Mouse (Mus musculus) heart, embryonic 10.5 days (tissue): Measurements from ENCODE around the gene Tmub2. TPM values are rescaled to one million over a fixed set of nuclear protein-coding genes. Genes with fewer than 3 reads are reported as not detected.

Experiments
- DNase-seq: peaks from one replicate; pipeline ENCODE4 v3.0.0-alpha.2; 2017; ENCODE audit warnings: low spot score
- H3K27ac ChIP-seq: fragments of 300-500 bp; sonication (generic); 2 replicates; pipeline ENCODE4 v1.5.1; 2016; ENCODE audit warnings: mild to moderate bottlenecking
- H3K27me3 ChIP-seq: fragments of 300-500 bp; sonication (generic); 2 replicates; pipeline ENCODE4 v1.6.1; 2016; ENCODE audit warnings: mild to moderate bottlenecking; ENCODE audit not compliant: poor library complexity, insufficient read depth, severe bottlenecking
- H3K36me3 ChIP-seq: fragments of 300-500 bp; sonication (generic); 2 replicates; pipeline ENCODE4 v1.6.1; 2016; ENCODE audit warnings: mild to moderate bottlenecking, moderate library complexity
- H3K4me1 ChIP-seq: fragments of 300-500 bp; sonication (generic); 2 replicates; pipeline ENCODE4 v1.6.1; 2016; ENCODE audit warnings: mild to moderate bottlenecking
- H3K4me3 ChIP-seq: fragments of 300-500 bp; sonication (generic); 2 replicates; pipeline ENCODE4 v1.5.1; 2016; ENCODE audit warnings: mild to moderate bottlenecking, moderate library complexity
- H3K9me3 ChIP-seq: fragments of 300-500 bp; sonication (generic); 2 replicates; pipeline ENCODE4 v1.6.1; 2016; ENCODE audit warnings: mild to moderate bottlenecking, moderate library complexity
- WGBS: fragments of 180-500 bp; shearing (Covaris S2); methylation state at CpG from one replicate; pipeline ENCODE4 v1.1.7; 2016; 5-methylcytosine and 5-hydroxymethylcytosine counted together
- polyA plus RNA-seq: library from polyadenylated mRNA; unstranded; fragments of >200 nt; fragmentation: Nextera tagmentation; extraction: Ambion mirVana; gene quantifications from 2 replicates; pipeline ENCODE4 v1.2.1, GENCODE M21; 2016

Tmub2 gene
- polyA plus RNA-seq, 1 experiment from 2014 or later = 41.8 TPM

DNA sequence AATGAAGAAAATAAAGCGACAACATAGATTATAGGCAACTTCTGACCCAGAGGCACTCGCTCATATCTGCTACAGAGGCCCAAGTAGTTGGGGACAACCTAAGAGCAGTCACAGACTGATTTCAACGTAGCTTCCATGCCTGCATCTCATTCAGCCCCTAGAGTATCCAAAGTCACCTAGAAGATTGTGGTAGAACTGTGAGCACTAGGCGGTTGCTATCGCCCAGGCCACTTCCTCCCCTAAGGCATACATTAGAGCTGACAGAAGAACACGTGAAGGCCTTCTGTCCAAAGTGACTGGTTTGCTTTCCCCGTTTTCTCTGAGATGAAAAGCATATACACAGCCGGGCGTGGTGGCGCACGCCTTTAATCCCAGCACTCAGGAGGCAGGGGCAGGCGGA lies 29.6 kb downstream of the Tmub2 start:
- Histone ChIP-seq H3K27ac (no peak overlapping the region), H3K27me3 (no peaks in the 10 kb centered on the region; the same call in 1 of the 2 replicates), H3K9me3 (no peaks in the 10 kb centered on the region), H3K4me3 (no peak overlapping the region), H3K4me1 (peaks cover 43% of the 10 kb centered on the region), H3K36me3 (peaks cover 56% of the 10 kb centered on the region)
- 89% methylated on average over 12 of the region's 12 CpGs for WGBS
- DNase-seq = no peak

DNA sequence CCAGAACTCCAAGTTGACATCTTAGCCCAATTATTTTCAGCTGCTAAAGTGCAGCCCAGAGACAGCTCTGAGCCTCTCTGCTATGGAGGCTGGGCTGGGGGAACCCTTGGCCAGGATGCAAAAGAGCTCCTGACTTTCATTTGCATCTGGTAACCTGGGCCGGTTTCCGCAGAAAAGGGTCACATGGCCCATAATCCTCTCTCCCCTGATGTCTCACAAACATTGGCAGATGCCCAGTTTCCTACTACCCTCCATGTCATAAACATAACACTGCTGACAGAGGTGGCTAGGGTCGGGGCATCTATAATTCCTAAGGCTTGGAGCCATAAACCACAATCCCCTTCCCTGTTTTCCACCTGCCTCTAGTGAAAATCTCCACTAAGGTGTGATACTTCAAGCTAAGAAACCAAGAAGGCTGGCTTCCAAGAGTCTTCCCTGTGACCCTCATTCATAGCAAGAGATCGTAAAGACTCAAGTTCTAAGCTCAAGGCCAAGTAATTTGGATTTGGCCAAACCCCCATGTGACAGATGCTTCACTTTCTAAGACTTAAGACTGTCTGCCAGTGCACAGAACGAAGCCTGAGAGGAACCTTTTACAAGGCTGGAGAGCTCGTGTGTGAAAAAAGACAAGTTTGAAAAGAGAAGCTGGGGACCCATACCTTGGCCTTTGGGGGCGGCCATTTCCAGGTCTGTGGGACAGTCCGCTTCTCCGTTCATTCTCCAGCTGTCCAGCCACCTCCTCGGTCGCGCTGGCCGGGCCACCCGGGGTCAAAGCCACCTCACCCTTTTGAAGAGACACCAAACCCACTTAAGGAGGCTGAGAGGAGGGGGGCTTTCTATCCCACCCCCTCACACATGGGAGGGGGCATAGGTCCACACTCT lies 31.2 kb downstream of the Tmub2 start:
- peak overlapping the region; percentile 99 for H3K4me3 ChIP-seq
- peaks cover 40% of the 10 kb centered on the region for H3K36me3 ChIP-seq
- H3K4me1 ChIP-seq = peaks cover 35% of the 10 kb centered on the region
- no peak for DNase-seq
- no peaks in the 10 kb centered on the region; the same call in 1 of the 2 replicates for H3K27me3 ChIP-seq
- H3K9me3 ChIP-seq = no peaks in the 10 kb centered on the region
- peak overlapping the region; percentile 100 for H3K27ac ChIP-seq
- WGBS = 22% methylated on average over 14 of the region's 14 CpGs

DNA sequence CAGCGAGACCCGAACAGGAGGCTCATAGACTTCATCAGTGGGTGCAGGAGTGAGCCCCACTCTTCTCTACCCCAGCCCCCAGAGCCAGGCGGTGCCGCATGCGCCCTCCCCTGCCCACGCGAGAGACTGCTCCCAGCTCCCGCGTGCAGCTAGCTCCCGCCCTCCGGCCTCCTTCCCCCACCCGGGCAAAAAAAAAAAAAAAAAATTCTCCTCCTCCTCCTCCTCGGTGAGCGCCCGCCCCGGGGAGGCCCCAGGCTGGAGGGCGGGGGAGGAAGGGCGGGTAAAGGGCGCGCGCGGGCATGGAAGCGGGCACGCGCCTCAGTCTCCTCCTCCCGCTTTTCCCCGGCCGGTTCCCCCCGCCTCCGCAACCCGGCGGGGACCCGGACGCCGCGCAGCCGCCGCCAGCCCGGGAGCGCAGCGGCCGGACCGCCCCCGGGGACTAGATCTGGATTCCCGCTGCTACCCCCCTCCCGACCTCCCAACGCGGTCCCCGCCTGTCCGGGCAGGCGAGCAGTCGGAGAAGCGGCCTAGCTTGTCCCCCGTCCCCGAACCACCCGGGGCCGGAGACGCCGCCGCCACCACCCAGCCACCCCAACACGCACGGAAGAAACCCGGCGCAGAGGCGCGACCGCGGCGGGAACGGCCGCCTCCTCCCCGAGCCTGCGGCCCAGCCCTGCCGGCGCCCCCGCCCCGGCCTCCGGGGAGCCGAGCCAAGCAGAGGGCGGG lies 32.0 kb downstream of the Tmub2 start:
- peak overlapping the region; percentile 99 for H3K4me3 ChIP-seq
- DNase-seq = peak; percentile 96
- no peaks in the 10 kb centered on the region; the same call in 1 of the 2 replicates for H3K27me3 ChIP-seq
- H3K36me3 ChIP-seq = peaks cover 32% of the 10 kb centered on the region
- WGBS = under 1% methylated on average over 77 of the region's 80 CpGs
- H3K9me3 ChIP-seq = no peaks in the 10 kb centered on the region
- H3K27ac ChIP-seq = peak overlapping the region; percentile 100
- H3K4me1 ChIP-seq = peaks cover 28% of the 10 kb centered on the region

DNA sequence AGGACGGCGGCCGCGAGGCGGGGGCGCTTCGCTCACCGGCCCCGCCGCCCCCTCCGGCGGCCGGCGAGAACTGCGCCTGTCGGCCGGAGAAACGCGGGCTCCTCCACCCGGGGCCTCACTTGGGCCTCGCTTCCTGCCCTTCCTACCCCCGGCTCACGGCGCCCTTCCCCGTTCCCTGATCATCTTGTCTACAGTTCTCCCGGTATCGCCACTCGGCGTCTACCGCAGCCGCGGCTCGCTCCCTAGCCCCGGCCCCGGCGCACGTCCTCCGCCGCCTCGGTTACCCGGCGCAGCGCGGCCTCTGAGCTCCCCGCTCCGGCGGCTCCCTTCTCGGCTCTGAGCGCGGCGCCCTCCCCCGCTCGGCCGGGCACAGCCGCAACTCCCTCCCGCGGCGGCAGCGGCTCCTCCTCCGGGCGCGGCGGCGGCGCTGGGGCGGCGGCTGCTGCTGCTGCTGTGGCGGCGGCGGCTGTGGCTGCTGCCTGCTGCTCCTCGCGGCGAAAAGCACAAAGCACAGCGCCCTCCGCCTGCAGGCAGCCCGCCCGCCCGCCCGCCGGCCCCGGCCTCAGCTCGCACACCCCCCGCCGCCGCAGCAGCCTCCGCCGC lies 32.7 kb downstream of the Tmub2 start:
- under 1% methylated on average over 80 of the region's 87 CpGs for WGBS
- Histone ChIP-seq H3K27ac (peak overlapping the region; percentile 100), H3K4me3 (peak overlapping the region; percentile 99), H3K9me3 (no peaks in the 10 kb centered on the region), H3K27me3 (no peaks in the 10 kb centered on the region; the same call in 1 of the 2 replicates), H3K4me1 (peaks cover 28% of the 10 kb centered on the region), H3K36me3 (peaks cover 26% of the 10 kb centered on the region)
- DNase-seq = peak; percentile 79

DNA sequence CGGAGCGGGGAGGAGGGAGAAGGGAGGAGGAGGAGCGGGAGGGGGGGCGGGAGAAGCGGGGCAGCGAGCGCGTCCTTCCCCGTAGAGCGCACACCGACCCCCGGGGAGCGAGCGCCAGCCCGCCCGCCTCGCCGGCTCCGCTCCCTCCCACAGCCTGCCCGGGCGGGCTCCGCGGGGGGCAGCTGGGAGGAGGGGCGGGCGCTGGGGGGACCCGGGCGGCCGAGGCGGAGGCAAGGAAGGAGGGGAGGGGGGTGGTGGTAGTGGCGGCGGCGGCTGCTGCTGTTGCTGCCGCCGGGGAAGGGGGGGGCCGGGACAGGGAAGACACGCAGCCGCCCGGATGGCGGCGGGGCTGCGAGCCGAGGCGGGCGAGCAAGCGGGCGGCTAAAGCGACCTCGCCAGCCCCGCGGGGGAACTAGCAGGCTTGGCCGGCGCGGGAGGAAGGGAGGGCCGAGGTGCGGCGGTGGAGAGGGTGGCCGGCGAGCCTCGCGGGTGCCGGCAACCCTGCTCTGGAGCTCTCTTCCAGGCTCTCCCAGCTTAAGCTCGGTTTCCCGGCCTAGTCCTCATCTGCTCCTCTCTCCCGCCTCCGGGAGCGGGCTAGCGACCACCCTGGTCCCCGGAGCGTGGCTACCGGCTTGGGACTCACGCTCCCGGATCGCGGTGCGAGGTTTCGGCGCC lies 33.3 kb downstream of the Tmub2 start:
- Histone ChIP-seq H3K36me3 (peaks cover 19% of the 10 kb centered on the region), H3K27me3 (no peaks in the 10 kb centered on the region; the same call in 1 of the 2 replicates), H3K9me3 (no peaks in the 10 kb centered on the region), H3K4me3 (peak overlapping the region; percentile 99), H3K4me1 (peaks cover 28% of the 10 kb centered on the region), H3K27ac (peak overlapping the region; percentile 100)
- under 1% methylated on average over 50 of the region's 77 CpGs for WGBS
- peak; percentile 89 for DNase-seq

DNA sequence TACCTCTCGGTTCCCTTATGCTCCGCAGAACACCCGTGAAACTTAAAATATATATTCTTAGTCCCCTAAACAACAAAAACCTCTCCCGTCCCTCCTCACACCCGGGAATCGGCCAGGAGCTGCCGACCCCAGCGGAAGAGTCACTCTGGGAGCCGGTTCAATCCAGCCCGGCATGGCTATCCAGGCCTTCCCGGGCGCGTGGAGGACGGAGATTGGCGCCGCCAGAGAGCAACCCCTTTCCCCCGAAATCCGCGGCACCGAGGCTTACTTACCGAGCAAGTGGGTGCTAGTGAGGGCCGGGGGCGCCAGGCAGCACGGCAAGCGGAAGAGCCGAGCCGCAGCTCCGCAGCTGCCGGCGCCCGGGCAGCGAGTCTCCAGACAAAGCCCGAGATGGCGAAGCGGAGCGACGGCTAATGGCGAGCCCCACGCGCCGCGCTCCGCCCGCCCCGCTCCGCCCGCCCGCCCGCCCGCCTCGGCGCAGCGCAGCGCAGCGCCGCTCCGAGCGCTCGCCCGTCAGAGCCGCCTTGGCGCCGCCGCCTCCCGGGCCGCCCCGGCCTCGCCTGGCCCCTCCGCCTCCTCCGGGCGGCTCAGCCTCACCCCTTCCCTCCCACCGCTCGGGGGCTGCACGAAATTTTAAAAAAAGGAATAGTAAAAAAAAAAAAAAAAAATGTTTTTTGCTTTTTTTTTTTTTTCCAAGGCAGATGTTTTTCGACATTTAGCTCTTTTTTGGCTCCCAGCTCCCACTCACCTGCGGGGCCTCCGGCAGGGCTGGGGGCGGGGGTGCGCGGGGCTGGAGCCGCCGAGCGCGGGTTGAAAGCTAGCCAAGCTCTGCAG lies 34.1 kb downstream of the Tmub2 start:
- Histone ChIP-seq H3K27ac (peak overlapping the region; percentile 100), H3K27me3 (no peaks in the 10 kb centered on the region; the same call in 1 of the 2 replicates), H3K4me1 (peaks cover 25% of the 10 kb centered on the region), H3K4me3 (peak overlapping the region; percentile 99), H3K36me3 (peaks cover 12% of the 10 kb centered on the region), H3K9me3 (no peaks in the 10 kb centered on the region)
- DNase-seq = peak; percentile 86
- under 1% methylated on average over 81 of the region's 84 CpGs for WGBS

DNA sequence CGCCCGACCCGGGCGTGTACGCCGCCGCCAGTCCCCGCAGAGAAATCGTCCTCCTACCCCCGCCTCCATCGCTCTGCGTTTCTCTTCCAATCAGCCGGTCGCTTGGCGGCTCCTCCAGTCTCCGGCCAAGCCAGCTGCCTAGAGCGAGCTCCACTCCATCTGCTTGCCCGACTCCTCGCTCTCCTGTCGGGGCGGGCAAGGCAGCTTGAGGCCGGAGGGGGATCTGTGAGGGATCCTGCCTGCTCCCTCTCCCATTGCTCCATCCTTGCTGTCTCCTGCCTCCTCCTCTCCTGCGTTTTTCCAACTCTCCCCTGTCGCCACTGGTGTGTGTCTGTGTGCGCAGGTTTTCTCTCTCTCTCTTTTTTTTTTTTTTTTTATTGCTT lies 34.7 kb downstream of the Tmub2 start, which contains the start of gene Ubtf:
TSS of gene Ubtf (minus strand) at position 333 of the 383 bp plus-strand sequence.
- DNase-seq = peak; percentile 90
- Histone ChIP-seq H3K27ac (peak within 1 kb of the TSS; percentile 100), H3K4me3 (peak within 1 kb of the TSS; percentile 99), H3K4me1 (peaks cover 25% of the 10 kb centered on the region), H3K27me3 (no peaks in the 10 kb centered on the region; the same call in 1 of the 2 replicates), H3K9me3 (no peaks in the 10 kb centered on the region), H3K36me3 (peaks cover 6% of the 10 kb centered on the region)
- 0% methylated on average over 25 of the region's 25 CpGs for WGBS

DNA sequence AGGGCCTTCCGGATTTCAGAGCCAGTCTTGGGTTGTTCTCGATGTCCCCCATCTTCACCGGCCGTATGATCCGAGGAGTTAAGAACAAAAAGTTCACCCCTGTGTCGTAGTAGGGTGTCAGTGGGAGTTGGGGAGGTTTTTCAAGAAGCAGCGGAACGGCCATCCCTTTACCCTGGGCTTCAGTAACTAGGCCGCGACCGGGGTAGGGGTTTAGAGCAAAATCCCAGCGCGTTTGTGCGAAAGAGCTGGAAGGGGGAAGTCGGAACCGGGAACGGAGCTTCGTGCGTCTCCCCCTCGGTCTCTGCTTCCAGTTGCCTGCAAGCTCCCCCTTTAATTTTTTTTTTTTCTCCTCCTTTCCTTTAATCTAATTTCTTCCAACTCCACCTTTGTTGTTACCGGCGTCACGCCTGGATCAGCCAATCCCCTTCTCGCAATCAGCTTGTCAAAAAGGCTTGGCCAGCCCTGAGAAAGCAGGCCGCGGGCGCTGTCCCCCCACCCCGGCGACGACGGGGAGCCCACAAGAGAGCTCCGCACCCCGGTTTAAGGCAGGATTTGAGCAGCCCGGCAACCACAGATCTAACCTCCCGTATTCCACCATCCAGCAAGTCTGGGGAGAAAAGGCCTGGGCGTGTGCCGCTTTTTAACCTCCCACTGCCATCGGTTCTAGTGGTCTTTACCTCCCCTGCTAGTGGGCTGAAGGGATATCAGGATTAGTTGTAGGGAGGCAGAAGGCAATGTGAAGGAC lies 35.4 kb downstream of the Tmub2 start:
- under 1% methylated on average over 38 of the region's 38 CpGs for WGBS
- Histone ChIP-seq H3K4me3 (peak overlapping the region; percentile 99), H3K27ac (peak overlapping the region; percentile 100), H3K9me3 (no peaks in the 10 kb centered on the region), H3K36me3 (no peaks in the 10 kb centered on the region), H3K4me1 (peaks cover 25% of the 10 kb centered on the region), H3K27me3 (no peaks in the 10 kb centered on the region; the same call in 1 of the 2 replicates)
- peak; percentile 93 for DNase-seq

DNA sequence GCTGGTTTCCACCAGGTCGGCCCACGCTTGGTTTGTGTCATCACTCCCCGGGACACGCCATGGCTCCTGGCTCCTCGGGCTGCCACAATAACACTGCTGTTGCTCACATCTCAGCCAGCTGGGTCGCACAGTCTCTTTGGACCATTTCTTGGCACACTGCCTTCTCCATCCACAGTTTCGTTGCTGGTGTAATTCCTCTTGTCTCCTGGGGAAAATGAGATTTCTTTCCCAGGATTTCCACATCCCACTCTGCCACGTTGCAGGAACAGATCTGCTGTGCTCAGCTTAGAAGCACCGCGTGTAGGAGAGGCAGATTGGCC lies 35.9 kb downstream of the Tmub2 start:
- H3K9me3 ChIP-seq = no peaks in the 10 kb centered on the region
- WGBS = 19% methylated on average over 10 of the region's 10 CpGs
- peak; percentile 85 for DNase-seq
- H3K4me1 ChIP-seq = peaks cover 20% of the 10 kb centered on the region
- H3K27me3 ChIP-seq = no peaks in the 10 kb centered on the region; the same call in 1 of the 2 replicates
- H3K36me3 ChIP-seq = no peaks in the 10 kb centered on the region
- peak overlapping the region; percentile 99 for H3K4me3 ChIP-seq
- peak overlapping the region; percentile 100 for H3K27ac ChIP-seq

DNA sequence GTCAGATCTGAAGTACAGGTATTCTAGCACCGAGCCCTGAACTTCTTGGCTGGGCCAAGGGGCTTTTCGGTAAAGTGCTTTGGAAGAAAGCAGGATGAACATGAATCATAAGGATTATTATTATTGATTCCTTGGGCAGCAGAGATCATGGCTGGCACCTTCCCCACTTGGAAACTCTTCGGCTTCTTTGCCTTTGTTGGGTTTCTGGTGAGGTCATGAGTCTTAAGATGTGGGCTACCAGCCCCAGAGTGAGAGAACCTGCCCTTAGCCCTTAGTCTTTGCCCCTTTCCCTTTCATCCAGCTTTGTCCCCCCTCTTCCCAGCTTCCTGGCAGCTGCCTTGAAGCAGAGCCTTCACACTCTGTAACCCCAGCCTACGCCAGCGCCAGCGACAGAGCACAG lies 37.2 kb downstream of the Tmub2 start:
- H3K9me3 ChIP-seq = no peaks in the 10 kb centered on the region
- no peaks in the 10 kb centered on the region; the same call in 1 of the 2 replicates for H3K27me3 ChIP-seq
- no peak for DNase-seq
- no peak overlapping the region for H3K27ac ChIP-seq
- H3K4me1 ChIP-seq = peaks cover 12% of the 10 kb centered on the region; the same call in 1 of the 2 replicates
- H3K4me3 ChIP-seq = no peak overlapping the region
- H3K36me3 ChIP-seq = no peaks in the 10 kb centered on the region
- WGBS = 68% methylated on average over 6 of the region's 6 CpGs

DNA sequence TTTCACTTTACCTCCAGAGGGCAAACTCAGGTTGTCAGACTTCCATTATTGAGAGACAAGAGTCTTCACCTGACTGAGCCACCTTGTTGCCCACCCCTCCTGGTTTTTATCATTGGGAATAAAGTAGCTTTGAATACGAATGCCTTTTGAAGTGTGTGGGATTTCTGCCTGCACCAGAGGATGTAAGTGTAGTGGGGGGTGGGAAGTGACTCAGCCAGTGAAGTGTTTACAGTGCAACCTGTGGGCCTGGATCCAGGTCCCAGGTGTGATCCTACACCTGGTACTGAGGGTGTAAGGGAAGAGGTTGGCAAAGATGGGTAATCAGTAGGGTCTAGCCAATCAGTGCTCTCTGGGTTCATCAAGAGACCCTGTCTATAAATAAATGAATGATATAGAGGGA lies 38.8 kb downstream of the Tmub2 start:
- no peaks in the 10 kb centered on the region for H3K36me3 ChIP-seq
- no peaks in the 10 kb centered on the region for H3K9me3 ChIP-seq
- no peak overlapping the region for H3K27ac ChIP-seq
- DNase-seq = no peak
- no peaks in the 10 kb centered on the region for H3K27me3 ChIP-seq
- 82% methylated on average over 1 of the region's 1 CpGs for WGBS
- no peak overlapping the region for H3K4me3 ChIP-seq
- peaks cover 8% of the 10 kb centered on the region; the same call in 1 of the 2 replicates for H3K4me1 ChIP-seq
